In genomic region chr13:25019793-25020539, GRCm38 (mm10) we compare ENCODE assay signal across 7 mouse cellular contexts. TPM values are rescaled to one million over a fixed set of nuclear protein-coding genes. Genes with fewer than 3 reads are reported as not detected.
DNase-seq lines count a peak whose midpoint lies in the region; ATAC-seq and TF ChIP-seq lines count a peak whose summit lies in the region.

Mrs2 (minus strand) TSS chr13:25020379.

- H3K4me3 ChIP-seq in intestine, postnatal 0 days (ENCODE audit: low read depth, low read length), result peak within 1 kb of the TSS; percentile 92
- peak within 1 kb of the TSS; percentile 96 for H3K4me3 ChIP-seq in midbrain, embryonic 12.5 days
- H3K4me3 ChIP-seq in small intestine, adult 2 months (ENCODE audit: low read depth, low read length), result peak within 1 kb of the TSS; percentile 76

- peak; percentile 90 for ATAC-seq in intestine, postnatal 0 days
- ATAC-seq in midbrain, embryonic 12.5 days (ENCODE audit: low FRiP score, low read depth), result peak; percentile 95

- peaks cover 5% of the 10 kb centered on the region; the same call in 1 of the 2 replicates for H3K4me1 ChIP-seq in intestine, postnatal 0 days (replicated peaks; ENCODE audit: control insufficient read depth, insufficient read depth, low read length)
- H3K4me1 ChIP-seq in midbrain, embryonic 12.5 days, result peaks cover 22% of the 10 kb centered on the region
- H3K4me1 ChIP-seq in small intestine, adult 2 months (ENCODE audit: control insufficient read depth, insufficient read depth, insufficient read length, low read length), result peaks cover 9% of the 10 kb centered on the region; the same call in 1 of the 2 replicates

- peak; percentile 42; the same call in 1 of the 2 replicates for TF ChIP-seq POLR2A in small intestine, adult 2 months (IDR thresholded peaks at IDR 0.05; ENCODE audit: low read depth, low read length)

- no peaks in the 10 kb centered on the region for H3K27me3 ChIP-seq in intestine, postnatal 0 days (replicated peaks; ENCODE audit: control insufficient read depth, insufficient read depth, low read length)
- peaks cover 9% of the 10 kb centered on the region for H3K27me3 ChIP-seq in midbrain, embryonic 12.5 days
- H3K27me3 ChIP-seq in small intestine, adult 2 months (ENCODE audit: control insufficient read depth, insufficient read depth, low read length), result no peaks in the 10 kb centered on the region

- under 1% methylated on average over 71 of the region's 84 CpGs for WGBS in intestine, postnatal 0 days
- WGBS in midbrain, embryonic 12.5 days, result under 1% methylated on average over 82 of the region's 84 CpGs
- WGBS in small intestine, adult 2 months, result under 1% methylated on average over 84 of the region's 84 CpGs

- H3K9ac ChIP-seq in intestine, postnatal 0 days (ENCODE audit: low read depth, low read length), result peak within 1 kb of the TSS; percentile 91
- peak within 1 kb of the TSS; percentile 95 for H3K9ac ChIP-seq in midbrain, embryonic 12.5 days (replicated peaks)

- H3K36me3 ChIP-seq in intestine, postnatal 0 days (ENCODE audit: control insufficient read depth, insufficient read depth), result no peaks in the 10 kb centered on the region
- peaks cover 10% of the 10 kb centered on the region; the same call in 1 of the 2 replicates for H3K36me3 ChIP-seq in midbrain, embryonic 12.5 days
- peaks cover 6% of the 10 kb centered on the region for H3K36me3 ChIP-seq in small intestine, adult 2 months (ENCODE audit: control insufficient read depth, insufficient read depth, low read length)

- peak within 1 kb of the TSS; percentile 90 for H3K4me2 ChIP-seq in intestine, postnatal 0 days (replicated peaks; ENCODE audit: low read depth)
- peak within 1 kb of the TSS; percentile 79 for H3K4me2 ChIP-seq in midbrain, embryonic 12.5 days (replicated peaks)

- no peak for TF ChIP-seq CTCF in intestine, postnatal 0 days (IDR thresholded peaks at IDR 0.05; ENCODE audit: low read depth)
- TF ChIP-seq CTCF in small intestine, adult 2 months (IDR thresholded peaks at IDR 0.05; ENCODE audit: extremely low read depth, insufficient read length, insufficient replicate concordance, low read depth, low read length), result no peak

- H3K9me3 ChIP-seq in intestine, postnatal 0 days (ENCODE audit: control insufficient read depth), result no peaks in the 10 kb centered on the region
- H3K9me3 ChIP-seq in midbrain, embryonic 12.5 days, result no peaks in the 10 kb centered on the region

- peak; percentile 86 for DNase-seq in adrenal gland, adult 8-10 months
- peak; percentile 89 for DNase-seq in embryo, embryonic 9.5 days (ENCODE audit: extremely low spot score)
- peak; percentile 42 for DNase-seq in gonadal fat pad, adult 2 months (ENCODE audit: low read depth)
- DNase-seq in left cerebral cortex, postnatal 4 days, result peak; percentile 88

- peak within 1 kb of the TSS; percentile 83 for H3K27ac ChIP-seq in intestine, postnatal 0 days (ENCODE audit: low read depth, low read length)
- peak within 1 kb of the TSS; percentile 76 for H3K27ac ChIP-seq in midbrain, embryonic 12.5 days (replicated peaks)
- peak within 1 kb of the TSS; percentile 29; the same call in 1 of the 2 replicates for H3K27ac ChIP-seq in small intestine, adult 2 months (ENCODE audit: insufficient read depth, low read depth, low read length)

- intact Hi-C loops in left cerebral cortex, postnatal 4 days (cut with DNase I), result no loop called here

RNA-seq across cellular contexts. Expression of gene Mrs2, which starts in this region (rescaled TPM):
- 10 to 100 TPM; 47.2 to 58.3 (median 53.6) TPM for total RNA-seq in adrenal gland, adult 8-10 months (2022)
- polyA plus RNA-seq in gonadal fat pad, adult 2 months (2012; rRNA removed), result 29.2 and 31.9 TPM in 2 replicates
- polyA plus RNA-seq in intestine, postnatal 0 days (2015; fragmentation: Nextera tagmentation; extraction: Ambion mirVana), result 15.0 and 21.2 TPM in 2 replicates
- total RNA-seq in left cerebral cortex, postnatal 4 days (2021), result 10 to 100 TPM; 40.0 to 42.2 TPM
- polyA plus RNA-seq in midbrain, embryonic 12.5 days (2016; fragmentation: Nextera tagmentation; extraction: Ambion mirVana), result 31.1 and 35.5 TPM in 2 replicates
- polyA plus RNA-seq in small intestine, adult 2 months (2012; rRNA removed), result 9.3 and 11.3 TPM in 2 replicates

Comparison
In these comparisons a context has a peak if more than half of its experiments do, and no peak if none do; other contexts are left out.
1. Peak in every context shown above with its lines: DNase-seq, ATAC-seq, H3K4me3 ChIP-seq and H3K27ac ChIP-seq.
2. H3K27ac ChIP-seq: peak in every context shown above with its lines; median percentile 83 in intestine, postnatal 0 days; 76 in midbrain, embryonic 12.5 days; 29 in small intestine, adult 2 months.